Mouse (Mus musculus) spleen, adult 2 months (tissue): ENCODE data around the gene Gp9.

Experiments
- CTCF ChIP-seq: fragments of 200-500 bp; IDR thresholded peaks from 2 replicates; pipeline ENCODE4 v1.5.1; 2011; ENCODE audit warnings: mild to moderate bottlenecking, inconsistent platforms; ENCODE audit not compliant: insufficient read depth, insufficient read length, insufficient replicate concordance; ENCODE audit errors: extremely low read depth
- POLR2A ChIP-seq: fragments of 200-500 bp; IDR thresholded peaks from 2 replicates; pipeline ENCODE4 v1.6.1; 2011; ENCODE audit warnings: low read depth, low read length, inconsistent platforms

GRCm38 (mm10) chr6:87778294-87779173 is 662 bp downstream of the Gp9 start:
- no peak for TF ChIP-seq CTCF
- no peak for TF ChIP-seq POLR2A
